Mouse (Mus musculus) gastrocnemius, postnatal 25 days (tissue): ENCODE measurements around the gene Lrrn4cl. TPM values are rescaled to one million over a fixed set of nuclear protein-coding genes. Genes with fewer than 3 reads are reported as not detected.
"Not testable (repeated sequence)": the region's sequence is repeated elsewhere in the genome, so short reads cannot be mapped to it uniquely, and the experiment has no call there.

Experiments used
- DNase-seq: peaks from one replicate; pipeline ENCODE4 v3.0.0; 2022
- total RNA-seq, 2 experiments: library from RNA; stranded (reverse); gene quantifications; 1 replicate in 1 of 2; 2 replicates in 1 of 2; pipeline ENCODE4 v1.2.3; 2021

The Lrrn4cl gene
- total RNA-seq, 2 experiments from 2014 or later: 6.8 to 10.9 TPM

GRCm38 (mm10) chr19:8838041-8838730 is 12.4 kb upstream of the Lrrn4cl start:
- no peak for DNase-seq

- no peak for DNase-seq
Measured at GRCm38 (mm10) chr19:8839103-8839907, 11.3 kb upstream of the Lrrn4cl start, which contains the start of gene Gng3. Gng3 (minus strand) TSS chr19:8839194.

- peak; percentile 57 for DNase-seq
Measured at GRCm38 (mm10) chr19:8839908-8840791, 10.4 kb upstream of the Lrrn4cl start.

- DNase-seq: no peak
Measured at GRCm38 (mm10) chr19:8841012-8841411, 9.6 kb upstream of the Lrrn4cl start.

GRCm38 (mm10) chr19:8842961-8843360 is 7.6 kb upstream of the Lrrn4cl start:
- DNase-seq: no peak

GRCm38 (mm10) chr19:8844371-8845129 is 6.0 kb upstream of the Lrrn4cl start:
- DNase-seq: peak; percentile 44

GRCm38 (mm10) chr19:8848356-8848755 is 2.2 kb upstream of the Lrrn4cl start:
- no peak for DNase-seq

- DNase-seq: no peak
Measured at GRCm38 (mm10) chr19:8851639-8852038, 1.1 kb downstream of the Lrrn4cl start.

GRCm38 (mm10) chr19:8852236-8852928 is 1.8 kb downstream of the Lrrn4cl start:
- DNase-seq: peak; percentile 70

GRCm38 (mm10) chr19:8853117-8853516 is 2.5 kb downstream of the Lrrn4cl start:
- DNase-seq: no peak

- no peak for DNase-seq
Measured at GRCm38 (mm10) chr19:8857689-8858088, 7.1 kb downstream of the Lrrn4cl start.

- no peak for DNase-seq
Measured at GRCm38 (mm10) chr19:8859018-8859417, 8.4 kb downstream of the Lrrn4cl start.

- no peak for DNase-seq
Measured at GRCm38 (mm10) chr19:8864265-8864664, 13.7 kb downstream of the Lrrn4cl start.

- not testable (repeated sequence) for DNase-seq
Measured at GRCm38 (mm10) chr19:8870381-8870780, 19.8 kb downstream of the Lrrn4cl start.

GRCm38 (mm10) chr19:8870838-8871237 is 20.3 kb downstream of the Lrrn4cl start:
- DNase-seq: no peak

- peak; percentile 98 for DNase-seq
Measured at GRCm38 (mm10) chr19:8871267-8872186, 21.0 kb downstream of the Lrrn4cl start, which contains the start of gene Ubxn1. Ubxn1 (plus strand) TSS chr19:8871496.

GRCm38 (mm10) chr19:8872266-8872840 is 21.8 kb downstream of the Lrrn4cl start:
- DNase-seq: no peak

- no peak for DNase-seq
Measured at GRCm38 (mm10) chr19:8875031-8875430, 24.5 kb downstream of the Lrrn4cl start.

- peak; percentile 88 for DNase-seq
Measured at GRCm38 (mm10) chr19:8880311-8881033, 29.9 kb downstream of the Lrrn4cl start, which contains the start of gene Uqcc3. Uqcc3 (minus strand) TSS chr19:8880923.
